Mouse (Mus musculus) ES-Bruce4 (cell line): ENCODE results near the gene Gm17268.

Source experiments
- CTCF ChIP-seq: IDR thresholded peaks from one replicate; pipeline ENCODE4 v1.8.1; 2011; ENCODE audit warnings: low read depth, low read length
- EP300 ChIP-seq: IDR thresholded peaks from 2 replicates; pipeline ENCODE4 v1.6.1; 2011; ENCODE audit warnings: low read depth, low read length; ENCODE audit not compliant: insufficient read depth

DNA sequence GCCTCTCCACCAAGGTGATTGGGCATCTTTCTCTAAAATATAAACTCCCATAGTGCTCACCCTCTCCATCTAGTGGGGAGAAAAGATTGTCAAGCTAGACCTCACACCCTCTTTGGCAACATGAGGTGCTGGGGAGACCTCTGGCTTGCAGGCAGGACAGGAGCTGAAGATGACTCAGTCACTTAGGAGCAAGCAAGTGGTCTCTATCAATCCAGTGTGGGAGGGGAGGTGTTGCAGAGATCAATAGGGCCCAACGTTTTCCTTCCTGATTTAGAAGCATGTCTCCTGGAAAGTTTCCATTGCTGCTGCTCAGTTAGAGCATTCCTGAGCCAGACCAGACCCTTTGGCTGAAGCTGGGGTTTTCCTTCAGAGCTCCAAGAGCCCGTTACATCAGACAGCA lies at the start of gene Gm17268:
- TF ChIP-seq EP300 (no peak), CTCF (no peak)
